Comparison of ENCODE assay signal across 7 mouse cellular contexts in the genomic region with DNA sequence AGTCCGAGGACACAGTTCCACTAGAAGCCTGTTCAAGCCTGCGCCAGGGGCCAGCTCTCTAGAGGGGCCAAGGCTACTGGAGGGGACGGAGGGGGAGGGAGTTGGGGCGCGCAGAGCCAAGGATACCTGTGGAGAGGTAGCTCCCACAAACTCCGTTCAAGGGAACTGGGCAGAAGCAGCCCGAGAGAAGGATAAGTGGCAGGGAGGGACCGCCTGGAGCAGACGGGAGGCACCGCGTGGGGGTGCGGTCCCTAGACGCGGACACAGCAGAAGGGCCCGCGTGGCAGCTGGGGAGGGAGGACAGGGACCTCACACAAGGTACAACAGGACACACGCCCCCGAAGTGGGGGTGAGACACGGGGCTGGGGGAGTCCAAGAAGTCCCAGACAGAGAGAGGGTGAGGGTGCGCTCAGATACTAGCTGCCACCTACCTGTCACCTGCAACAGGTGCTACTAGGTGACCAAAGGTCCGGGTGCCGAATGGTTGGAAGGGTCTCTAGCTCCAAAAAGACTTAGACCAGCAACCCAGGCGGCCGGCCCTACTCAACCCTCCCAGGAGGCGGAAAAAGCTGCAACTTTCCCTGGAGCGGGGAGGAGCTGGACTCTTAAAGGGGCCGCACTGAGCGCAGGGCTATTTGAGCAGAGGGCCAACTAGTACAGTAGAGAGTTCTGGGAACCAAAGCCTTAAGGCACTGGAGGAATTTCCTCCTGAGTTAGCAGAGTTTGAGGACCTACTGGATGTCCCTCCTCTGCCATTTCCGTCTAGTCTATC. TPM values are rescaled to one million over a fixed set of nuclear protein-coding genes. Genes with fewer than 3 reads are reported as not detected.
DNase-seq lines count a peak whose midpoint lies in the region; ATAC-seq lines count a peak whose summit lies in the region.

A gene (minus strand): TSS at position 582 of the 772 bp plus-strand sequence.

- H3K9me3 ChIP-seq in forebrain, embryonic 12.5 days: no peaks in the 10 kb centered on the region
- no peaks in the 10 kb centered on the region for H3K9me3 ChIP-seq in limb, embryonic 11.5 days (ENCODE audit: control insufficient read depth, low read length)
- no peaks in the 10 kb centered on the region for H3K9me3 ChIP-seq in midbrain, embryonic 11.5 days (ENCODE audit: control insufficient read depth, low read length)

- H3K27ac ChIP-seq in forebrain, embryonic 12.5 days: no peak within 1 kb of the TSS
- no peak within 1 kb of the TSS for H3K27ac ChIP-seq in limb, embryonic 11.5 days (replicated peaks; ENCODE audit: low read depth, low read length)
- no peak within 1 kb of the TSS for H3K27ac ChIP-seq in midbrain, embryonic 11.5 days (ENCODE audit: low read depth, low read length)

- no peak within 1 kb of the TSS for H3K9ac ChIP-seq in forebrain, embryonic 12.5 days
- peak within 1 kb of the TSS; percentile 5; the same call in 1 of the 2 replicates for H3K9ac ChIP-seq in limb, embryonic 11.5 days (ENCODE audit: low read length)
- no peak within 1 kb of the TSS for H3K9ac ChIP-seq in midbrain, embryonic 11.5 days (ENCODE audit: low read length)

- ATAC-seq in forebrain, embryonic 12.5 days (ENCODE audit: low FRiP score): 0 out of 2 replicates have a peak, but pooled peaks have one; percentile 39
- 0 out of 2 replicates have a peak, but pooled peaks have one; percentile 26 for ATAC-seq in limb, embryonic 11.5 days (ENCODE audit: insufficient number of reproducible peaks, low FRiP score, low TSS enrichment, low read depth)
- peak; percentile 59; the same call in 1 of the 2 replicates for ATAC-seq in midbrain, embryonic 11.5 days (ENCODE audit: low FRiP score)
- no peak for ATAC-seq in frontal cortex, adult (ENCODE audit: low TSS enrichment)

- H3K36me3 ChIP-seq in forebrain, embryonic 12.5 days (replicated peaks): no peaks in the 10 kb centered on the region
- no peaks in the 10 kb centered on the region for H3K36me3 ChIP-seq in limb, embryonic 11.5 days (ENCODE audit: control insufficient read depth, insufficient read depth, low read length)
- H3K36me3 ChIP-seq in midbrain, embryonic 11.5 days (ENCODE audit: control insufficient read depth, insufficient read depth, low read length): no peaks in the 10 kb centered on the region

- H3K4me2 ChIP-seq in forebrain, embryonic 12.5 days: peak within 1 kb of the TSS; percentile 68
- H3K4me2 ChIP-seq in limb, embryonic 11.5 days (ENCODE audit: low read depth, severe bottlenecking): peak within 1 kb of the TSS; percentile 64
- peak within 1 kb of the TSS; percentile 56 for H3K4me2 ChIP-seq in midbrain, embryonic 11.5 days

- DNase-seq in adrenal gland, postnatal 4 days (ENCODE audit: low spot score in 2 of 2): peak; percentile 3 to 6
- peak; percentile 40 for DNase-seq in heart, postnatal 4 days
- peak; percentile 56 for DNase-seq in limb, embryonic 11.5 days (ENCODE audit: low spot score)
- peak; percentile 86 for DNase-seq in midbrain, embryonic 11.5 days (ENCODE audit: low spot score, missing footprints)
- DNase-seq in urinary bladder, adult 2 months (ENCODE audit: low spot score): peak; percentile 23

- peaks cover 29% of the 10 kb centered on the region for H3K27me3 ChIP-seq in forebrain, embryonic 12.5 days
- 0 out of 2 replicates have a peak, but pooled peaks cover 5% of the 10 kb centered on the region for H3K27me3 ChIP-seq in limb, embryonic 11.5 days (ENCODE audit: control insufficient read depth, insufficient read depth, low read length)
- H3K27me3 ChIP-seq in midbrain, embryonic 11.5 days (ENCODE audit: control insufficient read depth, insufficient read depth, low read length): peaks cover 4% of the 10 kb centered on the region; the same call in 1 of the 2 replicates

- H3K4me1 ChIP-seq in forebrain, embryonic 12.5 days: 0 out of 2 replicates have a peak, but pooled peaks cover 3% of the 10 kb centered on the region
- H3K4me1 ChIP-seq in limb, embryonic 11.5 days (ENCODE audit: control insufficient read depth, insufficient read depth, low read length): no peaks in the 10 kb centered on the region
- H3K4me1 ChIP-seq in midbrain, embryonic 11.5 days (ENCODE audit: control insufficient read depth, insufficient read depth, low read length): no peaks in the 10 kb centered on the region

- 19% methylated on average over 29 of the region's 29 CpGs for WGBS in forebrain, embryonic 12.5 days
- WGBS in limb, embryonic 11.5 days: 22% methylated on average over 29 of the region's 29 CpGs
- 18% methylated on average over 29 of the region's 29 CpGs for WGBS in midbrain, embryonic 11.5 days

- H3K4me3 ChIP-seq in forebrain, embryonic 12.5 days (replicated peaks): peak within 1 kb of the TSS; percentile 40
- peak within 1 kb of the TSS; percentile 39 for H3K4me3 ChIP-seq in limb, embryonic 11.5 days (ENCODE audit: low read depth, low read length)
- peak within 1 kb of the TSS; percentile 29 for H3K4me3 ChIP-seq in midbrain, embryonic 11.5 days (ENCODE audit: low read depth, low read length)

RNA-seq across cellular contexts. Expression of the gene that starts here (rescaled TPM):
- 10 to 100 TPM; 21.2 to 27.9 TPM for total RNA-seq in adrenal gland, postnatal 4 days (2021)
- polyA plus RNA-seq in forebrain, embryonic 12.5 days (2016; fragmentation: Nextera tagmentation; extraction: Ambion mirVana): 0.81 and 1.00 TPM in 2 replicates
- 1 to 10 TPM; 2.5 to 3.7 TPM for total RNA-seq in heart, postnatal 4 days (2021)
- 2.2 and 2.6 TPM in 2 replicates for polyA plus RNA-seq in limb, embryonic 11.5 days (2014; fragmentation: Nextera tagmentation; extraction: Ambion mirVana)
- 1.5 and 1.8 TPM in 2 replicates for polyA plus RNA-seq in midbrain, embryonic 11.5 days (2014; fragmentation: Nextera tagmentation; extraction: Ambion mirVana)
- 6.8 and 6.9 TPM in 2 replicates for polyA plus RNA-seq in urinary bladder, adult 2 months (2012; rRNA removed)

Comparison
In these comparisons a context has a peak if more than half of its experiments do, and no peak if none do; other contexts are left out.
1. RNA of the gene that starts here (total RNA-seq): 21.2 to 27.9 TPM in adrenal gland, postnatal 4 days; 2.5 to 3.7 TPM in heart, postnatal 4 days; every median in the first group is over 4 times any median in the second.
2. Peak in ATAC-seq, H3K4me3 ChIP-seq and H3K4me2 ChIP-seq in forebrain, embryonic 12.5 days; RNA of the gene not detected or under 1 TPM.
3. DNase-seq: peak in every context shown above with its lines; median percentile 86 in midbrain, embryonic 11.5 days; 56 in limb, embryonic 11.5 days; 40 in heart, postnatal 4 days; 23 in urinary bladder, adult 2 months; 4 in adrenal gland, postnatal 4 days.
4. Peak in every context shown above with its lines, with median percentiles within 50 percentile points of each other: H3K4me2 ChIP-seq and H3K4me3 ChIP-seq.